Mouse (Mus musculus): ENCODE data around the gene Tox2. TPM values are rescaled to one million over a fixed set of nuclear protein-coding genes. Genes with fewer than 3 reads are reported as not detected.

Gene Tox2
- 0.41 TPM for polyA plus RNA-seq (2015; fragmentation: Illumina TruSeq; extraction: RNeasy Lipid Tissue Mini Kit (QIAGEN cat#74804); ENCODE audit: insufficient read depth, low read depth, low replicate concordance)

DNA sequence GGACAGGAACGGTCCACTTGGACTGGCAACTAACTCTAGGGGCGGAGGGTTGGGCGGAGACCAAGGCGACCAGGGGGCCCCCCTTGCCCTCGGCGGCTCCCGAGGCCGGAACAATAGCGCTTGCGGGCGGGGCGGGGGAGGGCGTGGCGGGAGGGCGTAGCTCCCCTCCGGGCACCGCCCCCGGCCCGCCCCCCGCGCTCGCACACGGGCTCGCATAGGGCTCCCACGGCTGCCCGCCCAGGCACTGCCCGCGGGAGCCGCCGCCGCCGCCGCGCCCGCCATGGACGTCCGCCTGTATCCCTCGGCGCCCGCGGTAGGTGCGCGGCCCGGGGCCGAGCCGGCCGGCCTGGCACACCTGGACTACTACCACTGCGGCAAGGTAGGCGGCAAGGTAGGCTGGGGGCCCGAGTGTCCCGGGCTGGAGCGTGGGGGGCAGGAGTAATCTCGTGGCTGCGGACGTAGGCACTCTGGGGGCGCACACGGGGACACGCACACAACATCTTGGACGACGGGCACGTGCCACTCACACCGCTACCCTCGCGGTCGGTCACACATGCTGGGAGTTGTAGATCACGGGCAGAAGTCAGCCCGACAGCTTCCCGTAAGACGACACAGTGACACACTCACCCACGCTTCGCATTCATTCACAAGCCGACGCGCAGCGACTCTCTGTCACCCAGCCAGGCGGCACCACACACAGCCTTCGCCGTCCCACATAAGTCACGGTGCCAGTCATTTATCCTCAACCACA is at the start of gene Tox2:
Tox2 (plus strand) TSS at position 242 of the 751 bp plus-strand sequence.

Other genes with a start within 250 kb of the Tox2 start
- 1.7 TPM for gene Sgk2, start 215.8 kb upstream of the Tox2 start, polyA plus RNA-seq (2015; fragmentation: Illumina TruSeq; extraction: RNeasy Lipid Tissue Mini Kit (QIAGEN cat#74804); ENCODE audit: insufficient read depth, low read depth, low replicate concordance)
- gene Ift52, start 185.8 kb upstream of the Tox2 start, polyA plus RNA-seq (2015; fragmentation: Illumina TruSeq; extraction: RNeasy Lipid Tissue Mini Kit (QIAGEN cat#74804); ENCODE audit: insufficient read depth, low read depth, low replicate concordance) = 6.0 TPM
- 1.2 TPM for gene Mybl2, start 148.4 kb upstream of the Tox2 start, polyA plus RNA-seq (2015; fragmentation: Illumina TruSeq; extraction: RNeasy Lipid Tissue Mini Kit (QIAGEN cat#74804); ENCODE audit: insufficient read depth, low read depth, low replicate concordance)
- gene Gtsf1l, start 115.3 kb upstream of the Tox2 start, polyA plus RNA-seq (2015; fragmentation: Illumina TruSeq; extraction: RNeasy Lipid Tissue Mini Kit (QIAGEN cat#74804); ENCODE audit: insufficient read depth, low read depth, low replicate concordance) = not detected
- 1.8 TPM for gene Jph2, start 194.9 kb downstream of the Tox2 start, polyA plus RNA-seq (2015; fragmentation: Illumina TruSeq; extraction: RNeasy Lipid Tissue Mini Kit (QIAGEN cat#74804); ENCODE audit: insufficient read depth, low read depth, low replicate concordance)
- gene Oser1, start 221.6 kb downstream of the Tox2 start, polyA plus RNA-seq (2015; fragmentation: Illumina TruSeq; extraction: RNeasy Lipid Tissue Mini Kit (QIAGEN cat#74804); ENCODE audit: insufficient read depth, low read depth, low replicate concordance) = 14.9 TPM
- gene Gdap1l1, start 235.4 kb downstream of the Tox2 start, polyA plus RNA-seq (2015; fragmentation: Illumina TruSeq; extraction: RNeasy Lipid Tissue Mini Kit (QIAGEN cat#74804); ENCODE audit: insufficient read depth, low read depth, low replicate concordance) = 2.2 TPM

All from pancreas, adult 10 weeks (tissue).